Comparison of ENCODE assay signal across 7 mouse cellular contexts in the genomic region with DNA sequence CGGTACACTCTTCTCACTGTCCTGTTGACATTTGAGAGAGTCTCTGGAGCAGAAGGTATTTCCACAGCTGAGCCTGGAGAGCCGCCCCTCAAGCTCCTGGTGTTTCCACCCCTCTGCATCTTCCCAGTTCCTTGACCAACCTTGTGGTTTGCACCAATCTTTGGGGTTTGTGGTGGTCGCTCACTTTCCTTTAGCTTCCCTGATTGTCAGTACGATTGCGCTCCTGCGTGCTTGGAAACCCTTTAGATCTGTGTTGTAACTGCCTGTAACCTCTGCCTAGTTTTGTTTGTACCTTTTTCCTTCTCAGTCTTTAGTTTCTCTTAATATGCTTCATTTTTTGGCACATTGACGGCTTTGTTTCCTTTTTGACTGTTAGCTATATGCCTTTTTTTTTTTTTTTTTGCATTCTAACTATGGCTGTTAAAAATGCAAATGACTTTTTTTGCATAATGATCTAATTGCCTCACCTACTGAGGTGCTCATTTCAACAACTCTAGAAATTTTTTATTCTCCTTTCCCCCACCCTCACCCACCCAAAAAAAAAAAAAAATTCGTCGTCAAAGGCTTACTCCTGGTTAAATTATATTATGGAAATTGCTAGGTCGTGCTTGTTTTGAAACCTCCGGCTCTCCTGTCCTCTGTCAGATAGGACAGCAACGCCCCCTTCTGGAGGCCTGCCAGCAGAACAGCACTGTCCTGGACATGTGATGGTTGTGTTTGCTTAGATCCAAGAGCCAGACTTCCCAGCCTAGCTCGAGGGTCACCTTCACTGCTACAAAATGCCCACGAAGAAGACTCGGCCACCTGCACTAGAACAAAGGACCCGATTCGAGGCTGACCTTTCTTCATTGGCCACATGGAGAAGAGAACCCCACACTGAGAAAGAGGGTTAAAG. TPM values are rescaled to one million over a fixed set of nuclear protein-coding genes. Genes with fewer than 3 reads are reported as not detected.
A peak's percentile ranks its signal among the peaks of the same experiment; 100 is the strongest.
DNase-seq lines count a peak whose midpoint lies in the region; TF ChIP-seq lines count a peak whose summit lies in the region.

No protein-coding gene starts in this region.

- 40% methylated on average over 17 of the region's 17 CpGs for WGBS in heart, embryonic 10.5 days

- no peak overlapping the region for H3K27ac ChIP-seq in heart, embryonic 10.5 days

- H3K4me1 ChIP-seq in E14TG2a.4 (replicated peaks; ENCODE audit: low read depth, low read length): peaks cover 44% of the 10 kb centered on the region
- peaks cover 31% of the 10 kb centered on the region for H3K4me1 ChIP-seq in heart, embryonic 10.5 days
- H3K4me1 ChIP-seq in megakaryocyte, embryonic 14.5 days: peaks cover 8% of the 10 kb centered on the region; the same call in 1 of the 2 replicates

- H3K4me3 ChIP-seq in E14TG2a.4 (replicated peaks; ENCODE audit: low read length): no peak overlapping the region
- H3K4me3 ChIP-seq in heart, embryonic 10.5 days: no peak overlapping the region
- peak overlapping the region; percentile 8 for H3K4me3 ChIP-seq in megakaryocyte, embryonic 14.5 days (replicated peaks)

- H3K36me3 ChIP-seq in E14TG2a.4 (ENCODE audit: insufficient read depth, low read length): no peaks in the 10 kb centered on the region
- H3K36me3 ChIP-seq in heart, embryonic 10.5 days: 0 out of 2 replicates have a peak, but pooled peaks cover 3% of the 10 kb centered on the region
- H3K36me3 ChIP-seq in megakaryocyte, embryonic 14.5 days (replicated peaks; ENCODE audit: low read length): no peaks in the 10 kb centered on the region

- H3K9me3 ChIP-seq in E14TG2a.4 (ENCODE audit: low read length): peaks cover 14% of the 10 kb centered on the region
- 0 out of 2 replicates have a peak, but pooled peaks cover 3% of the 10 kb centered on the region for H3K9me3 ChIP-seq in heart, embryonic 10.5 days
- H3K9me3 ChIP-seq in megakaryocyte, embryonic 14.5 days: peaks cover 30% of the 10 kb centered on the region

- peak; percentile 69 for DNase-seq in adipocyte (ENCODE audit: low spot score)
- peak; percentile 68 for DNase-seq in embryo, embryonic 11 days
- peak; percentile 88 for DNase-seq in heart, embryonic 10.5 days (ENCODE audit: low spot score)
- DNase-seq in layer of hippocampus, postnatal 10 days (ENCODE audit: low spot score in 2 of 2): peak; percentile 65 to 68
- peak; percentile 34 to 84 for DNase-seq in spleen, postnatal 10 days (ENCODE audit: low spot score in 2 of 2)

- peak; percentile 68 for TF ChIP-seq CTCF in E14TG2a.4 (conservative IDR thresholded peaks at IDR 0.05; ENCODE audit: low read length)

- peaks cover 8% of the 10 kb centered on the region; the same call in 1 of the 2 replicates for H3K27me3 ChIP-seq in E14TG2a.4 (ENCODE audit: insufficient read depth, low read length)
- no peaks in the 10 kb centered on the region for H3K27me3 ChIP-seq in heart, embryonic 10.5 days (ENCODE audit: insufficient read depth, poor library complexity, severe bottlenecking)
- peaks cover 17% of the 10 kb centered on the region for H3K27me3 ChIP-seq in megakaryocyte, embryonic 14.5 days (replicated peaks)

RNA-seq across cellular contexts. Expression of gene Hnrnpll, which starts 57.5 kb away (rescaled TPM):
- 52.2 and 76.3 TPM in 2 replicates for polyA plus RNA-seq in heart, embryonic 10.5 days (2016; fragmentation: Nextera tagmentation; extraction: Ambion mirVana)
- 10 to 100 TPM; 68.6 to 74.6 TPM for total RNA-seq in layer of hippocampus, postnatal 10 days (2021)
- polyA plus RNA-seq in megakaryocyte, embryonic 14.5 days (2012; ENCODE audit: insufficient read depth, low replicate concordance): 10.4 and 16.8 TPM in 2 replicates
